Mouse (Mus musculus) mouse embryonic stem cell (cell line): Measurements from ENCODE around the gene Cacna1g.

Experiments
- in situ Hi-C, 2 experiments: fragments of 300-500 bp; cut with MboI; formaldehyde crosslinking; loops; 1 replicate in 1 of 2; 3 replicates in 1 of 2; pipeline ENCODE4 v1.14.3; 2019 to 2020; ENCODE audit warnings: low sequenced_read_pairs in 2 of 2, low pct_unique_long_range_greater_than_20kb in 1 of 2, mixed read lengths in 1 of 2; ENCODE audit not compliant: unreplicated experiment in 1 of 2

Cacna1g gene

GRCm38 (mm10) chr11:94484636-94485035, 10.6 kb upstream of the Cacna1g start:
- in situ Hi-C loops = loop anchor here in 1 of 2 experiments (5.0 to 25.0 kb wide), 2 partner anchors 127 to 347 kb away; no protein-coding TSS in a partner anchor

DNA sequence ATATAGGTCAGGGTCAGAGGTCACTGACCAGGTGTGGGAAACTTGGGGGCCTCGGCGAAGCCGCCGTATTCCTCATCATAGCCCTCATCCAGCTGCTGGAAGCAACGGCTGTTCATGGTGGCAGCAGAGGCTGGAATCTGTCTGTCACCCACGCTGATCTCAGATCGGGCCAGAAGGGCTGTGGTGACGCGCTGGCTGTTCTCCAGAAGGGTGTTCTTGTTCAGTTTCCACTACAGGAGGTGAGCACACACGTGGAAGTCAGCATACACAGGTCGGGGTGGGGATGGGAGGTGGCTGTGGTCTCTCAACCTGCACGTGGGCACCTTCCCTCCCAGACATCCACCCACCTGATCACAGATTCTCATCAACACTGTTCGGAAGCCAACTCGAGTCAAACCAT, 9.9 kb upstream of the Cacna1g start:
- in situ Hi-C loops = loop anchor here in 1 of 2 experiments (5.0 to 25.0 kb wide), 2 partner anchors 127 to 347 kb away; no protein-coding TSS in a partner anchor

DNA sequence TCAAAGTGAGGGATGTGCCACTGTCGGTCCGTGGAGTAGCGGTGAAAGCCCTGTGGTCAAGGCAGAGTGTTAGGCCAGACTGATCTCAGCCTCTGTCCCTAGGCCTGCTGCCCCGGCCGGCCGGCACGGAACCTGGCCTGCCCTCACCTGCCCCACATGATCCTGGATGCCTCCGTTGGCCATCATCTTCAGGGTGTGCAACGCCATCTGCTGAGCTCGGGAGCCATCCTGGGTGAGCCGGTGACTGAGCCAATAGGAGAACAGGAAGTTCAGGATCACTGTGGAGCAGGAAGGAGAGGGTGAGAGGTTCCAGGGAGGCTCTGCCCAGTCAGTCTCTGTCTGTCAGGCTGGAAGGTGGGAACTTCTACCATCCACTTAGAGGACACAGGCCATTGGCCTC, 9.4 kb upstream of the Cacna1g start:
- in situ Hi-C loops = loop anchor here in 1 of 2 experiments (5.0 to 25.0 kb wide), 2 partner anchors 126 to 346 kb away; no protein-coding TSS in a partner anchor

GRCm38 (mm10) chr11:94482738-94483137, 8.7 kb upstream of the Cacna1g start:
- in situ Hi-C loops = loop anchor here in 1 of 2 experiments (5.0 to 25.0 kb wide), 2 partner anchors 125 to 345 kb away; no protein-coding TSS in a partner anchor

GRCm38 (mm10) chr11:94481963-94482362, 8.0 kb upstream of the Cacna1g start:
- in situ Hi-C loops = loop anchor here in 1 of 2 experiments (5.0 to 25.0 kb wide), 2 partner anchors 125 to 345 kb away; no protein-coding TSS in a partner anchor

- in situ Hi-C loops = loop anchor here in 1 of 2 experiments (5.0 to 25.0 kb wide), 2 partner anchors 123 to 343 kb away; no protein-coding TSS in a partner anchor
Observed at GRCm38 (mm10) chr11:94480382-94480781, 6.4 kb upstream of the Cacna1g start.

DNA sequence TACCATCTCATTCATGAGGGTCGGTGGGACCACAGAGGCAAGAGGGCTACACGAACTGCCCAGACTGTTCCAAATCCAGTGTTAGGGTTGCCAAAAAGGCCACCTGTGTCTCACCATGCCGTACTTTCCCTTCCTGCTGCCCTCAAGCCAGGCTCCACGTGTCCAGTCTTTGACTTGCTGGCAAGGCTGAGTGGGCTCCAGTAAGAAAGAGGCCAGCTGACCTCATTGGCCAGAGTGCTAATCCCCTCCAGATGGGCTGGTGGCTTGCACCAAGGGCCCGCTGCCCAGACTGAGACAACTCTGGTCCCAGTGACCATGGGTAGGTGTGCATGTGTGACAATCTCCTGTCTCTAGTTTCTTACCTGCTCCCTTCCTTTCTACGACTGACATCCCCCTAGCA, 3.7 kb upstream of the Cacna1g start:
- in situ Hi-C loops = loop anchor here in 1 of 2 experiments (25.0 kb wide), 1 partner anchor 340 kb away; no protein-coding TSS in a partner anchor

GRCm38 (mm10) chr11:94475722-94476121, 1.7 kb upstream of the Cacna1g start:
- in situ Hi-C loops = loop anchor here in 1 of 2 experiments (25.0 kb wide), 1 partner anchor 338 kb away; no protein-coding TSS in a partner anchor

DNA sequence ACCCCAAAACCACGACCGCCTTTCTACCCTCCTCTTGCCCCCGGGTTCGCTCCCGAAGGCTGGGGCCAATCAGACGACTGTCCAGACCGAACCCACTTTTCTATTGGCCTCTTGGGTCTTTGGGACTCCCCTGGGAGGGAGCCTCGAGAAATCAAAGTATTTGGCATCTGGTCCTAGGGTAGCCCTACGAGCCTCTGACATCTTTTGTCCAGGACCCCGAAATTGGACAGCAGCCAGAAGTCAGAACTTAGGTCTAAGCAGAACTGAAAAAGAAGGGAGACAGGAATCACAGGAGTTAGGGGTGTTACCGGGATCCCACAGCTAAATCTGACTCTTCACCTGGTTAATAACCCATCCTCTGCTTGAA, 529 bp upstream of the Cacna1g start:
- in situ Hi-C loops = no loop called here

DNA sequence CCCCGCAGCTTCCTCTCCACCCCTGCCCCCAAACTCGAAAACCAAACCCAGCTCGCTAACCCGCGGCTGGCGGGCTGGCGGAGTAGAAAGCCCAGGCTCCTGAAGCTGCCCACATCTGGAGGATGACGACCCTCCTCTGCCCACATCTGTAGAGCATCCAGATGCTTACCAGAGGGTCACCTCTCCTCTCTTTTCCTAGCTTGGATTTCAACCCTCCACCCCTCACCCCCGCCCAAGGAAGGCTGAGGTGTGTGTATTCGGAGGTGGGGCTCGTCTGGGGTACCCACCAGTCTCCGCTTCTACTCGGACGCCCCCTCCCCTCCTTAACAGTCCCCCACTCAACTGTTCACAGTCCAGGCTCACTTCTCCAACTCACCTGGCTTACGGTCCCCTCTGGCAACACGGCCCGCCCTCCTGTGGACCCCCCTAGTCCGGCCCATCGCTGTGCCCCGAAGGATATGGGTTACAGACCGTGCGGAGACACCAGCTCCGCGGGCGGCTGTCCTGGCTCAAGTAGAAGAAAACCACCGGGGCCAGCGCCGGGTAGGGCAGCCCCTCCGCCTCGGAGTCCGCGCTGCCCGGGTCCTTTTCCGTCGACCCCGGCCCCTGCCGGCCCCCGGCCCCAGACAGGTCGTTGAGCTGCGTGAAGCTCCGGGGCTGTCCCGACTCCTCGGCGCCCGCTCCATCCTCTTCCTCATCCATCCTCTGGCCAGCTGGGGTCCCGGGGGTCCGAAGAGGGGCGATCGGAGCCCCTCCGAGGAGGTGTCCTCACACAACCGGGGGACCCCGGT, 887 bp downstream of the Cacna1g start:
- in situ Hi-C loops = no loop called here

DNA sequence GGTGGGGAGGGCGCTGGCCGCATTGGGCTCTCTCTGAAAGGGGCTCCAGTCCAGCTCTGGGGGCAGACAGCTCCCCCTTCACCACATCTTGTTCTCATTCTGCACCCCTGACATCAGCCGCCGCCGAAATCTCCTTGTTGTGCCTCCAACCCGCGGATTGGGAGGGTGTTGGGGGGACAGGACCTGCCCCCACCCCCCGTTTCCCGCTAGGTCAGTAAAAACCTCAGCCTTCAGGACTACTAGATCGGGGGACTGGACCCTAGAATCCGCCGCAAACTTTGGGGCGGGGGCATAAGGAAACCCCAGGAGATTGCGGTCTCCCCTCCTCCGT, 1.4 kb downstream of the Cacna1g start:
- in situ Hi-C loops = no loop called here

DNA sequence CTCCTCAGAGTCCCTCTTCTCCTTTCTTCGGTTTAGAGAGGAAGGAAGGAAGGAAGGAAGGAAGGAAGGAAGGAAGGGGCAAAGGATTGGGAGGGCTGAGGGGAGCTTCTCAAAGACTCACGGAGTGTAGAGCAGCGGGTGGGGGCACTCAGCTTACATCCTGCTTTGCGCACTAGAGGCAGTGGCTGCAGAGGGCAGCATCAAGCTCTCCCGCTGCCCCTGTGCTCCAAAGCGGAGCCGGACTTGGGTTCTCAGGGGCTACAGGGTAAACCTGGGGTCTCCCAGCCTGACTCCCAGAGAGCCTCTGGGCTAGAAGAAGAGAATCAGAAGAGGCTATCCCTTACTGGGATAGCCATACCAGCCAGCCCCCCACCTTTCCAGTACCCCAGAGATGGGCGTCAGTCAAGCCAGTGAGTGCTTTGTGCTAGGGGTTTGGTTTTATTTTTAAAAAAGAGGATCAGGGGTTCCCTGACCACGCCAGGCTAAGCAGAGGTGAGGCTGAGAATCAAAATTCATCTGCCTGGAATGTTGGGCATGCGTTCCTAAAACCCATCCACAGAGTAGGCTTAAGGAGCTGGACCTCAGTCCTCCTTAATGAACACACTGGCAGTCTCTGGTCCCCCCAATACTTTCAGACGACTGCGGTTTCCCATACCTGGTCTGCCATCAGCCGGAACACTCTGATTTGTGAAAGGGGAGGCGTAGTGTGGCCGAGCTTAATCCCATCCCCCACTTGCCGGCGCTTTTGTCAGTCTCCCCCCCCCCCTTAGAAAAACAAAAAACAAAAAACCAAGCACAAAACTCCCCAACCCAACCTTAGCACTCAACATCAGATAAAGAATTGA, 2.0 kb downstream of the Cacna1g start:
- in situ Hi-C loops = no loop called here

DNA sequence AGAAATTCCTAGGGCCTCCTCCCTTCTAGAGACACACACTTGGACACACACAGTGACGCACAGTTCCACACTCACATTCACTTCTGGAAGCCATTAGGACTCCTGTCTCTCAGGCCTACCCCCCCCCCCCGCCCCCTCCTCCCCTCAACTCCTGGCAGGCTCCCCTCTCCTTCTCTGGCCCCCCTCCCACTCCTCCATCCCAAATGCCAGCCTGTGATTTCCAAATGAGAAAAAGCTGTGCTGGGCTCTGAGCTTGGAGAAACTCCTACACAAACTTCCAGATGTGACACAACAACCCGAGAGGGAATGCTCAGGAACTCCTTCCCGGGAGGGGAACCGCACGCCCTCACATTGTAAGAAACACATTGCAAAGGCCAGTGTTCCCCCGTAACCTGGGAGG, 3.6 kb downstream of the Cacna1g start:
- in situ Hi-C loops = no loop called here

DNA sequence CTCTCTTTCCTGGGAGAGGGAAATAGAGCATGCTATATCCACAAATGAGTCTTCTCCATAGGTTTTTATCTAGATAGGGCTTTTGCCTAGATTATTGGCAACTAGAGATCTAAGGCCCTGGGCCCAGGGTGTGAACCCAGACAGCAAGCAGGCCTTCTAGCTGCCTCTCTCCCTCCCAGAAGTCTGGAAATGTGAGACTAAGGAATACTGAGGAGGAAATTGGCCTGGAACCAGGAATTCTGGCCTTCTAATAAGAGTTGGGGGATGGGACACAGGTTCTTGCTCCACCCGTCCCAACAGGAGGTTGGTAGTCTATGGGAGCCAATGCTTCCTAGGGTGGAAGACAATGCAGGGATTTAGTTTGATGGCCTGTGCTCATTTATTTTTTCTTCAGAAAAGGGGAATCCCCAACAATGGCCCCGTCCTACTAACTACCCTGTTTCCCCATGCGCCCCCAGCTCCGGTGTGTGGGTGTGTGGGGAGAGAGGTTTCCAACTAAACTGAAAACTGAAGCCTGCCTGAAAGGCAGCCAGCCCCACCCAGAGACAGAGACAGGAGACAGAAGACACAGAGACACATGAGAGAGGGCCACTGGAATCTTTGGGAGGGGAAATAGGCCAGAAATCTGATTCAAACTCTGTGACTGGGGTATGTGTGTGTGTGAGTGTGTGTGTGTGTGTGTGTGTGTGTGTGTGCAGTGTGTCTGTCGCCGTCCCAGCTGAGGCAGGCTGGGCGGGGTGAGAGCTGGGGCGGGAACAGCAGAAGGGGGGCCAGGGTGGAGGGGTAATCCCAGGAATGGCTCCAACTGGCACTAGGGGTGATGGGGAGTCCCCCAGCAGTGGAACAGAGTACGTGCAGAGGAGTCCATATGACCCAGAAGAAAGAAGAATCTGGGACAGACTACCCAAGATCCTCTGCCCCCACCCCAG, 4.6 kb downstream of the Cacna1g start:
- in situ Hi-C loops = no loop called here

DNA sequence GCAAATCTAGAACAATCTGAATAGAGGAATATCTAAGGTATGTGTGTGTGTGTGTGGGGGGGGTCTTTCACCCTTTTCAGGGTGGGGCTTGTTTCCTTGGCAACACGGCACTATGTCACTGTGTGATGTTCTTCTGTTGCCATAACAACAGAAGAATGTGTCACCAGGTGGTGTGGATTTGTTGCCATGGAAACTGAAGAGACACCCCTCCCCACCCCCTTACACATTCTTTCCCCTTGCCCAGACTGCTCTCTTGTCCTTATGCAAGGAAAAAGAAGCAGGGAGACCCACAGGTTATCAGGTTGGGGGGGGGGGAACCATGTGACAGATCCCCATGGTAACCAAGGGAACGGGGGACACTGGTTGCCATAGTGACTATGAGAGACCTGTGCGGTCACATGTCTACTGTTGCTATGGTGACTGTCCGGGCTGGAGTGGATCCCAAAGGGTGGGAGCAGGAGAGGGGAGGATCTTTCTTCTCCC, 5.4 kb downstream of the Cacna1g start:
- in situ Hi-C loops = no loop called here

- in situ Hi-C loops = no loop called here
Observed at GRCm38 (mm10) chr11:94466333-94466855, 7.6 kb downstream of the Cacna1g start.

DNA sequence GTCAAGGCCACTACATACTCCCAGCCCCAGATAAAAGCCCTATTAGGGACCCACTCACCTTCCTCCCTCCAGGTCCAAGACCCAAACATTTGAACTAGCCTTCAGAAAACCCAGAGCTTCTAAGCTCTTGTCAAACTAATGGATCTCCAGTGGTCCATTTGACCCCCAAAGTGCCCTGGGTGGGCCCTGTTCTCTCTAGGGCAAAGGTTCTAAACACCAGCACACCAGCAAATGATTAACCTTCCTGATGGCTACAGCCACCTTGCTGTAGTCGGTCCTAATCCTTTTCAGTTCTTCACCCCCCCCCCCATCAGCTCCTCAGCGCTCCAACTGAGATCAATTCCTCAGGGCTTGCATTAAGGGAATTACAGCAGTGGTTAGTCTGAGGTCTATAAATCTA, 9.8 kb downstream of the Cacna1g start:
- in situ Hi-C loops = no loop called here

GRCm38 (mm10) chr11:94461856-94462255, 12.1 kb downstream of the Cacna1g start:
- in situ Hi-C loops = no loop called here
